Mouse (Mus musculus) MEL (cell line): ENCODE results near the gene Phgr1. TPM values are rescaled to one million over a fixed set of nuclear protein-coding genes. Genes with fewer than 3 reads are reported as not detected.
A peak's percentile ranks its signal among the peaks of the same experiment; 100 is the strongest.

ENCODE experiments used
- DNase-seq: peaks from one replicate; pipeline ENCODE4 v3.0.0; 2011; ENCODE audit warnings: low read depth, low spot score
- H3K27ac ChIP-seq: 2 replicates; pipeline ENCODE4 v1.5.1; 2012; ENCODE audit warnings: low read depth, mild to moderate bottlenecking, control low read depth, low read length, moderate library complexity; ENCODE audit not compliant: control insufficient read depth
- H3K27me3 ChIP-seq, 2 experiments: fragments of 150-350 bp in 1 of 2; sonication (generic) in 1 of 2; 2 replicates each; pipeline ENCODE4 v1.6.1; 2012; ENCODE audit warnings: low read length in 2 of 2, mild to moderate bottlenecking in 2 of 2, improper control_type of control experiment in 1 of 2, moderate library complexity in 1 of 2; ENCODE audit not compliant: insufficient read depth in 2 of 2, control insufficient read depth in 1 of 2
- H3K36me3 ChIP-seq, 2 experiments: 2 replicates each; pipeline ENCODE4 v1.6.1; 2012 to 2014; ENCODE audit warnings: low read length in 2 of 2, improper control_type of control experiment in 1 of 2, inconsistent platforms in 1 of 2, mild to moderate bottlenecking in 1 of 2; ENCODE audit not compliant: insufficient read depth in 2 of 2, control insufficient read depth in 1 of 2
- H3K4me1 ChIP-seq, 2 experiments: fragments of 150-350 bp in 1 of 2; sonication (generic) in 1 of 2; 2 replicates each; pipeline ENCODE4 v1.6.1; 2012; ENCODE audit warnings: low read length in 2 of 2, improper control_type of control experiment in 1 of 2, mild to moderate bottlenecking in 1 of 2; ENCODE audit not compliant: insufficient read depth in 2 of 2, control insufficient read depth in 1 of 2
- H3K4me3 ChIP-seq, 2 experiments: fragments of 150-350 bp in 1 of 2; sonication (generic) in 1 of 2; 2 replicates each; pipeline ENCODE4 v1.5.1; 2012; ENCODE audit warnings: low read depth in 2 of 2, low read length in 2 of 2, mild to moderate bottlenecking in 2 of 2, moderate library complexity in 2 of 2, control low read depth in 1 of 2, improper control_type of control experiment in 1 of 2; ENCODE audit not compliant: control insufficient read depth in 1 of 2, insufficient read depth in 1 of 2
- H3K79me2 ChIP-seq: 2 replicates; pipeline ENCODE4 v1.6.1; 2012; ENCODE audit warnings: mild to moderate bottlenecking, low read length, moderate library complexity; ENCODE audit not compliant: control insufficient read depth, poor library complexity, insufficient read depth
- H3K9ac ChIP-seq: 2 replicates; pipeline ENCODE4 v1.6.1; 2012; ENCODE audit warnings: low read depth, mild to moderate bottlenecking, control low read depth, low read length, moderate library complexity; ENCODE audit not compliant: control insufficient read depth, poor library complexity, severe bottlenecking
- H3K9me3 ChIP-seq: fragments of 150-350 bp; sonication (generic); replicated peaks from 2 replicates; pipeline ENCODE4 v1.6.1; 2012; ENCODE audit warnings: mild to moderate bottlenecking, low read length, improper control_type of control experiment, moderate library complexity; ENCODE audit not compliant: insufficient read depth
- CTCF ChIP-seq, 3 experiments: IDR thresholded peaks in 2 of 3; conservative IDR thresholded peaks in 1 of 3; 2 replicates each; pipeline ENCODE4 v1.5.1; 2011 to 2012; ENCODE audit warnings: low read length in 3 of 3, low read depth in 2 of 3, mild to moderate bottlenecking in 2 of 3, improper control_type of control experiment in 1 of 3, inconsistent platforms in 1 of 3, mixed read lengths in 1 of 3, moderate library complexity in 1 of 3; ENCODE audit not compliant: control insufficient read depth in 1 of 3, insufficient read depth in 1 of 3, poor library complexity in 1 of 3, severe bottlenecking in 1 of 3
- ELF1 ChIP-seq: IDR thresholded peaks from 2 replicates; pipeline ENCODE4 v1.6.1; 2014; ENCODE audit warnings: low read depth, mild to moderate bottlenecking, inconsistent platforms, low read length, improper control_type of control experiment, moderate library complexity
- ETS1 ChIP-seq: IDR thresholded peaks from 2 replicates; pipeline ENCODE4 v1.6.1; 2012; ENCODE audit warnings: low read depth, mild to moderate bottlenecking, inconsistent platforms, low read length, improper control_type of control experiment, moderate library complexity
- GABPA ChIP-seq: IDR thresholded peaks from 2 replicates; pipeline ENCODE4 v1.6.1; 2012; ENCODE audit warnings: low read depth, mild to moderate bottlenecking, inconsistent platforms, low read length, improper control_type of control experiment, moderate library complexity
- GATA1 ChIP-seq: IDR thresholded peaks from 2 replicates; pipeline ENCODE4 v1.6.1; 2011; ENCODE audit warnings: low read depth, low read length, improper control_type of control experiment
- HCFC1 ChIP-seq: IDR thresholded peaks from 2 replicates; pipeline ENCODE4 v1.6.1; 2012; ENCODE audit warnings: low read depth, mild to moderate bottlenecking, inconsistent platforms, low read length, improper control_type of control experiment, moderate library complexity
- MAFK ChIP-seq: IDR thresholded peaks from 2 replicates; pipeline ENCODE4 v1.6.1; 2011; ENCODE audit warnings: low read depth, mild to moderate bottlenecking, low read length, improper control_type of control experiment, borderline replicate concordance
- MAZ ChIP-seq: IDR thresholded peaks from 2 replicates; pipeline ENCODE4 v1.6.1; 2012; ENCODE audit warnings: low read depth, mild to moderate bottlenecking, inconsistent platforms, low read length, improper control_type of control experiment
- MXI1 ChIP-seq: IDR thresholded peaks from 2 replicates; pipeline ENCODE4 v1.6.1; 2011; ENCODE audit warnings: mild to moderate bottlenecking, low read depth, low read length, improper control_type of control experiment
- NELFE ChIP-seq: IDR thresholded peaks from 2 replicates; pipeline ENCODE4 v1.6.1; 2011; ENCODE audit warnings: low read depth, low read length, improper control_type of control experiment
- NRF1 ChIP-seq: IDR thresholded peaks from 2 replicates; pipeline ENCODE4 v1.6.1; 2014; ENCODE audit warnings: low read depth, mild to moderate bottlenecking, inconsistent platforms, low read length, improper control_type of control experiment, moderate library complexity; ENCODE audit not compliant: poor library complexity, insufficient read depth, severe bottlenecking
- POLR2A ChIP-seq, 2 experiments: IDR thresholded peaks; 2 replicates each; pipeline ENCODE4 v1.6.1; 2011 to 2012; ENCODE audit warnings: low read length in 2 of 2, mild to moderate bottlenecking in 2 of 2, control low read depth in 1 of 2, improper control_type of control experiment in 1 of 2, low read depth in 1 of 2, moderate library complexity in 1 of 2; ENCODE audit not compliant: control insufficient read depth in 1 of 2, insufficient read depth in 1 of 2, poor library complexity in 1 of 2
- RAD21 ChIP-seq: IDR thresholded peaks from 2 replicates; pipeline ENCODE4 v1.6.1; 2011; ENCODE audit warnings: mild to moderate bottlenecking, low read depth, low read length, improper control_type of control experiment
- SMC3 ChIP-seq: IDR thresholded peaks from 2 replicates; pipeline ENCODE4 v1.6.1; 2011; ENCODE audit warnings: low read depth, low read length, improper control_type of control experiment
- TBP ChIP-seq: IDR thresholded peaks from 2 replicates; pipeline ENCODE4 v1.8.0; 2011; ENCODE audit warnings: low read depth, low read length, improper control_type of control experiment
- USF1 ChIP-seq: IDR thresholded peaks from 2 replicates; pipeline ENCODE4 v1.6.1; 2014; ENCODE audit warnings: low read depth, mild to moderate bottlenecking, inconsistent platforms, low read length, improper control_type of control experiment, moderate library complexity
- USF2 ChIP-seq, 2 experiments: IDR thresholded peaks; 2 replicates each; pipeline ENCODE4 v1.6.1; 2011 to 2012; ENCODE audit warnings: improper control_type of control experiment in 2 of 2, low read length in 2 of 2, borderline replicate concordance in 1 of 2, inconsistent platforms in 1 of 2, low read depth in 1 of 2, mild to moderate bottlenecking in 1 of 2; ENCODE audit not compliant: insufficient read depth in 1 of 2
- ZC3H11A ChIP-seq: IDR thresholded peaks from 2 replicates; pipeline ENCODE4 v1.6.1; 2012; ENCODE audit warnings: low read depth, mild to moderate bottlenecking, inconsistent platforms, low read length, improper control_type of control experiment
- ZKSCAN1 ChIP-seq: IDR thresholded peaks from 2 replicates; pipeline ENCODE4 v1.6.1; 2012; ENCODE audit warnings: low read depth, mild to moderate bottlenecking, inconsistent platforms, low read length, improper control_type of control experiment, moderate library complexity
- ZMIZ1 ChIP-seq: IDR thresholded peaks from 2 replicates; pipeline ENCODE4 v1.6.1; 2012; ENCODE audit warnings: low read depth, mild to moderate bottlenecking, inconsistent platforms, low read length, improper control_type of control experiment, moderate library complexity
- polyA plus RNA-seq, 2 experiments: library from polyadenylated mRNA; stranded (reverse) in 1 of 2; unstranded in 1 of 2; fragments of >175 nt in 1 of 2; fragments of >200 nt in 1 of 2; gene quantifications; 2 replicates each; pipeline versions ENCODE4 v1.2.1 to v1.2.4; 2012; ENCODE audit warnings: low replicate concordance in 2 of 2, low read depth in 1 of 2; ENCODE audit not compliant: insufficient read length in 2 of 2, insufficient read depth in 1 of 2, missing spikeins in 1 of 2
- total RNA-seq: library from RNA; depleted of rRNA; stranded (reverse); fragments of 300-350 nt; gene quantifications from 2 replicates; pipeline ENCODE4 v1.2.3, GENCODE M21; 2012

Phgr1 gene
- total and polyA plus RNA-seq, 3 experiments, result not detected

GRCm38 (mm10) chr2:118764094-118764831, 8.3 kb upstream of the Phgr1 start (continued):
- TF ChIP-seq MAFK, result no peak
- no peak for TF ChIP-seq NRF1
- TF ChIP-seq SMC3, result peak; percentile 73
- peak; percentile 68 for TF ChIP-seq MXI1
- TF ChIP-seq USF2 (IDR thresholded peaks at IDR 0.05; ENCODE audit: borderline replicate concordance in 1 of 2, insufficient read depth in 1 of 2, low read depth in 1 of 2, low read length in 2 of 2), result no peak
- TF ChIP-seq USF1, result 0 out of 2 replicates have a peak, but pooled peaks have one; percentile 13
- peak; percentile 75 for TF ChIP-seq RAD21
- TF ChIP-seq ZC3H11A, result peak; percentile 65
- no peak for TF ChIP-seq ZMIZ1

GRCm38 (mm10) chr2:118764875-118765274, 7.7 kb upstream of the Phgr1 start:
- H3K79me2 ChIP-seq, result peaks cover 3% of the 10 kb centered on the region
- H3K9ac ChIP-seq, result no peak overlapping the region
- H3K9me3 ChIP-seq, result no peaks in the 10 kb centered on the region
- DNase-seq, result no peak
- H3K4me3 ChIP-seq, result no peak overlapping the region
- H3K27ac ChIP-seq, result no peak overlapping the region
- H3K27me3 ChIP-seq, result no peaks in the 10 kb centered on the region
- TF ChIP-seq ZKSCAN1 (no peak), USF2 (IDR thresholded peaks at IDR 0.05; ENCODE audit: borderline replicate concordance in 1 of 2, insufficient read depth in 1 of 2, low read depth in 1 of 2, low read length in 2 of 2) (no peak), ETS1 (no peak), NELFE (no peak), GABPA (no peak), MAZ (no peak), RAD21 (no peak), NRF1 (no peak), ELF1 (no peak), CTCF (IDR thresholded peaks at IDR 0.05 in 2 of 3, conservative IDR thresholded peaks at IDR 0.05 in 1 of 3; ENCODE audit: control insufficient read depth in 1 of 3, insufficient read depth in 1 of 3, low read depth in 2 of 3, low read length in 3 of 3, poor library complexity in 1 of 3, severe bottlenecking in 1 of 3) (no peak; a peak in 1 of 6 replicates), HCFC1 (no peak), POLR2A (IDR thresholded peaks at IDR 0.05; ENCODE audit: control insufficient read depth in 1 of 2, insufficient read depth in 1 of 2, low read depth in 1 of 2, low read length in 2 of 2, poor library complexity in 1 of 2) (no peak), MAFK (no peak), TBP (no peak), GATA1 (no peak)
- peaks cover 0 to 8% of the 10 kb centered on the region in 2 experiments; a peak in 2 of 4 replicates for H3K36me3 ChIP-seq
- peaks cover 3 to 25% of the 10 kb centered on the region in 2 experiments; a peak in 3 of 4 replicates for H3K4me1 ChIP-seq
